Mouse (Mus musculus): Measurements from ENCODE around the gene Ddx4.

DNA sequence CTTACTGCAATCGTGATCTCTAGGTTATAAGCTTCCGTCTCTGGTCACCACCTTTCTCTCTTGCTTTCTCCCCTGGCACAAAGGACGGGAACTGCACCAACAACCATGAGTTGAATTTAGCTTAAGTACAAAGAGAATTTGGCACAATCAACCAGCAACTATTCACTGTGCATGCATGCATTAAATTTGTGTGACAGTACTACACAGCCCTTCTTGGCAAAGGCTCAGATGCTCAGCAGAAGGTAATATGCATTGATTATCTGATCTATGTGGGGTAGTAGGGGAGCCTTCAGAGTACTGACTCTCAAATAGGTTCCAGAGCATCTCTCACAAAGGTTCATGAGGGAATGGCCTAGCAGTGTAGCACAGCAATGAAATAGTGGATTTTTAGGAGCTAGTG lies 70.5 kb downstream of the Ddx4 start:
- TF ChIP-seq CTCF (IDR thresholded peaks at IDR 0.05; ENCODE audit: insufficient read depth, low read length) (no peak), POLR2A (IDR thresholded peaks at IDR 0.05; ENCODE audit: borderline replicate concordance, extremely low read depth, low read depth, low read length) (no peak)

Data from lung, adult 2 months (tissue).